7 mouse cellular contexts compared by ENCODE assay signal in genomic region chr10:24298260-24299244, GRCm38 (mm10).
DNase-seq lines count a peak whose midpoint lies in the region; ATAC-seq and TF ChIP-seq lines count a peak whose summit lies in the region.

No protein-coding gene starts in this region.

- no peaks in the 10 kb centered on the region for H3K27me3 ChIP-seq in hindbrain, embryonic 11.5 days (ENCODE audit: control insufficient read depth, insufficient read depth, low read length)

- no peaks in the 10 kb centered on the region for H3K9me3 ChIP-seq in hindbrain, embryonic 11.5 days (ENCODE audit: control insufficient read depth, low read length)

- H3K4me3 ChIP-seq in embryonic fibroblast, embryonic 13.5 days (ENCODE audit: insufficient read depth, low read length) = no peak overlapping the region
- no peak overlapping the region for H3K4me3 ChIP-seq in hindbrain, embryonic 11.5 days (ENCODE audit: low read depth, low read length)

- no peaks in the 10 kb centered on the region for H3K4me1 ChIP-seq in embryonic fibroblast, embryonic 13.5 days (ENCODE audit: control insufficient read depth, insufficient read depth, low read length)
- H3K4me1 ChIP-seq in hindbrain, embryonic 11.5 days (replicated peaks; ENCODE audit: control insufficient read depth, insufficient read depth, low read length) = no peaks in the 10 kb centered on the region

- TF ChIP-seq CTCF in embryonic fibroblast, embryonic 13.5 days (IDR thresholded peaks at IDR 0.05; ENCODE audit: borderline replicate concordance, insufficient read depth, low read length) = 0 out of 2 replicates have a peak, but pooled peaks have one; percentile 24

- no peak overlapping the region for H3K27ac ChIP-seq in embryonic fibroblast, embryonic 13.5 days (ENCODE audit: insufficient read depth, low read length)
- no peak overlapping the region for H3K27ac ChIP-seq in hindbrain, embryonic 11.5 days (ENCODE audit: low read depth, low read length)

- no peaks in the 10 kb centered on the region for H3K36me3 ChIP-seq in hindbrain, embryonic 11.5 days (ENCODE audit: control insufficient read depth, insufficient read depth, low read length)

- no peak for TF ChIP-seq POLR2A in embryonic fibroblast, embryonic 13.5 days (IDR thresholded peaks at IDR 0.05; ENCODE audit: low read depth, low read length)

- WGBS in hindbrain, embryonic 11.5 days = 44% methylated on average over 2 of the region's 2 CpGs

- peak; percentile 76 for ATAC-seq in hindbrain, embryonic 11.5 days (ENCODE audit: low FRiP score)

- H3K4me2 ChIP-seq in hindbrain, embryonic 11.5 days (replicated peaks; ENCODE audit: low read depth, low read length) = no peak overlapping the region

- peak; percentile 33 for DNase-seq in MEL-GATA-1-ER (ENCODE audit: extremely low read depth, low read depth)
- DNase-seq in adrenal gland, postnatal 4 days (ENCODE audit: low spot score in 2 of 2) = peak; percentile 11 to 25
- peak; percentile 79 for DNase-seq in hindbrain, embryonic 11.5 days (ENCODE audit: low spot score)
- peak; percentile 40 to 78 for DNase-seq in layer of hippocampus, adult 18-20 months (ENCODE audit: low spot score in 2 of 2)
- DNase-seq in lung, postnatal 10 days = peak; percentile 77
- peak; percentile 79 for DNase-seq in retina, postnatal 1 day

- no peak overlapping the region for H3K9ac ChIP-seq in hindbrain, embryonic 11.5 days (ENCODE audit: low read depth, low read length)

Comparison
In these comparisons a context has a peak if more than half of its experiments do, and no peak if none do; other contexts are left out.
1. DNase-seq: peak in every context shown above with its lines; median percentile 79 in hindbrain, embryonic 11.5 days; 79 in retina, postnatal 1 day; 77 in lung, postnatal 10 days; 59 in layer of hippocampus, adult 18-20 months; 33 in MEL-GATA-1-ER; 18 in adrenal gland, postnatal 4 days.